Mouse (Mus musculus) MEL (cell line): ENCODE data around the gene Kif19a.

Source experiments
- CTCF ChIP-seq, 3 experiments: IDR thresholded peaks in 2 of 3; conservative IDR thresholded peaks in 1 of 3; 2 replicates each; pipeline ENCODE4 v1.5.1; 2011 to 2012; ENCODE audit warnings: low read length in 3 of 3, low read depth in 2 of 3, mild to moderate bottlenecking in 2 of 3, improper control_type of control experiment in 1 of 3, inconsistent platforms in 1 of 3, mixed read lengths in 1 of 3, moderate library complexity in 1 of 3; ENCODE audit not compliant: control insufficient read depth in 1 of 3, insufficient read depth in 1 of 3, poor library complexity in 1 of 3, severe bottlenecking in 1 of 3
- ELF1 ChIP-seq: IDR thresholded peaks from 2 replicates; pipeline ENCODE4 v1.6.1; 2014; ENCODE audit warnings: low read depth, mild to moderate bottlenecking, inconsistent platforms, low read length, improper control_type of control experiment, moderate library complexity
- KAT2A ChIP-seq: conservative IDR thresholded peaks from 2 replicates; pipeline ENCODE4 v1.6.1; 2012; ENCODE audit warnings: low read depth, low read length, improper control_type of control experiment, inconsistent platforms
- MAX ChIP-seq: IDR thresholded peaks from 2 replicates; pipeline ENCODE4 v1.6.1; 2011; ENCODE audit warnings: low read length, improper control_type of control experiment
- NRF1 ChIP-seq: IDR thresholded peaks from 2 replicates; pipeline ENCODE4 v1.6.1; 2014; ENCODE audit warnings: low read depth, mild to moderate bottlenecking, inconsistent platforms, low read length, improper control_type of control experiment, moderate library complexity; ENCODE audit not compliant: poor library complexity, insufficient read depth, severe bottlenecking
- POLR2A ChIP-seq, 2 experiments: IDR thresholded peaks; 2 replicates each; pipeline ENCODE4 v1.6.1; 2011 to 2012; ENCODE audit warnings: low read length in 2 of 2, mild to moderate bottlenecking in 2 of 2, control low read depth in 1 of 2, improper control_type of control experiment in 1 of 2, low read depth in 1 of 2, moderate library complexity in 1 of 2; ENCODE audit not compliant: control insufficient read depth in 1 of 2, insufficient read depth in 1 of 2, poor library complexity in 1 of 2
- SMC3 ChIP-seq: IDR thresholded peaks from 2 replicates; pipeline ENCODE4 v1.6.1; 2011; ENCODE audit warnings: low read depth, low read length, improper control_type of control experiment
- TCF12 ChIP-seq: IDR thresholded peaks from 2 replicates; pipeline ENCODE4 v1.6.1; 2014; ENCODE audit warnings: low read depth, mild to moderate bottlenecking, inconsistent platforms, low read length, improper control_type of control experiment, moderate library complexity
- USF1 ChIP-seq: IDR thresholded peaks from 2 replicates; pipeline ENCODE4 v1.6.1; 2014; ENCODE audit warnings: low read depth, mild to moderate bottlenecking, inconsistent platforms, low read length, improper control_type of control experiment, moderate library complexity
- USF2 ChIP-seq, 2 experiments: IDR thresholded peaks; 2 replicates each; pipeline ENCODE4 v1.6.1; 2011 to 2012; ENCODE audit warnings: improper control_type of control experiment in 2 of 2, low read length in 2 of 2, borderline replicate concordance in 1 of 2, inconsistent platforms in 1 of 2, low read depth in 1 of 2, mild to moderate bottlenecking in 1 of 2; ENCODE audit not compliant: insufficient read depth in 1 of 2
- ZKSCAN1 ChIP-seq: IDR thresholded peaks from 2 replicates; pipeline ENCODE4 v1.6.1; 2012; ENCODE audit warnings: low read depth, mild to moderate bottlenecking, inconsistent platforms, low read length, improper control_type of control experiment, moderate library complexity
- ZNF384 ChIP-seq: IDR thresholded peaks from 2 replicates; pipeline ENCODE4 v1.6.1; 2012; ENCODE audit warnings: low read depth, mild to moderate bottlenecking, inconsistent platforms, low read length, improper control_type of control experiment

- TF ChIP-seq CTCF (IDR thresholded peaks at IDR 0.05 in 2 of 3, conservative IDR thresholded peaks at IDR 0.05 in 1 of 3; ENCODE audit: control insufficient read depth in 1 of 3, insufficient read depth in 1 of 3, low read depth in 2 of 3, low read length in 3 of 3, poor library complexity in 1 of 3, severe bottlenecking in 1 of 3) (no peak), ZNF384 (no peak), NRF1 (no peak), ZKSCAN1 (no peak), TCF12 (no peak), POLR2A (IDR thresholded peaks at IDR 0.05; ENCODE audit: control insufficient read depth in 1 of 2, insufficient read depth in 1 of 2, low read depth in 1 of 2, low read length in 2 of 2, poor library complexity in 1 of 2) (no peak), SMC3 (no peak), ELF1 (no peak), MAX (no peak), KAT2A (no peak), USF2 (IDR thresholded peaks at IDR 0.05; ENCODE audit: borderline replicate concordance in 1 of 2, insufficient read depth in 1 of 2, low read depth in 1 of 2, low read length in 2 of 2) (no peak), USF1 (no peak)
Measured at GRCm38 (mm10) chr11:114822727-114823126, 57.5 kb downstream of the Kif19a start.
